Mouse (Mus musculus) layer of hippocampus, adult 2 months (tissue): ENCODE data around the gene Xndc1. TPM values are rescaled to one million over a fixed set of nuclear protein-coding genes. Genes with fewer than 3 reads are reported as not detected.
"Not testable (repeated sequence)": the region's sequence is repeated elsewhere in the genome, so short reads cannot be mapped to it uniquely, and the experiment has no call there.

ENCODE experiments used
- DNase-seq, 2 experiments: peaks; one replicate each; pipeline ENCODE4 v3.0.0; 2022; ENCODE audit warnings: low spot score in 2 of 2
- H3K27ac ChIP-seq: fragments of 200-600 bp; 2 replicates; pipeline ENCODE4 v1.8.1; 2022
- H3K4me3 ChIP-seq: fragments of 200-600 bp; 2 replicates; pipeline ENCODE4 v1.8.1; 2022; ENCODE audit warnings: mild to moderate bottlenecking
- CTCF ChIP-seq: fragments of 200-600 bp; conservative IDR thresholded peaks from 2 replicates; pipeline ENCODE4 v1.8.1; 2022; ENCODE audit warnings: antibody characterized with exemption, mild to moderate bottlenecking, moderate library complexity
- long read RNA-seq, 2 experiments: library from polyadenylated mRNA; stranded (forward); transcript quantifications; one replicate each; pipeline ENCODE4 v2.0.0; 2021; ENCODE audit warnings: borderline mapping rate in 2 of 2
- total RNA-seq, 2 experiments: library from RNA; stranded (reverse); gene quantifications; 2 replicates each; pipeline ENCODE4 v1.2.3; 2021

Xndc1 gene
- total RNA-seq, result 10 to 100 TPM; 29.2 to 33.7 TPM
- long read RNA-seq, experiment 1, partial matches to known transcripts, result 1 of 3 reads
- long read RNA-seq, experiment 1, other reads (novel, unspliced or antisense), result 2 of 3 reads
- long read RNA-seq, experiment 2, partial matches to known transcripts, result 6 of 10 reads
- long read RNA-seq, experiment 2, other reads (novel, unspliced or antisense), result 3 of 10 reads

DNA sequence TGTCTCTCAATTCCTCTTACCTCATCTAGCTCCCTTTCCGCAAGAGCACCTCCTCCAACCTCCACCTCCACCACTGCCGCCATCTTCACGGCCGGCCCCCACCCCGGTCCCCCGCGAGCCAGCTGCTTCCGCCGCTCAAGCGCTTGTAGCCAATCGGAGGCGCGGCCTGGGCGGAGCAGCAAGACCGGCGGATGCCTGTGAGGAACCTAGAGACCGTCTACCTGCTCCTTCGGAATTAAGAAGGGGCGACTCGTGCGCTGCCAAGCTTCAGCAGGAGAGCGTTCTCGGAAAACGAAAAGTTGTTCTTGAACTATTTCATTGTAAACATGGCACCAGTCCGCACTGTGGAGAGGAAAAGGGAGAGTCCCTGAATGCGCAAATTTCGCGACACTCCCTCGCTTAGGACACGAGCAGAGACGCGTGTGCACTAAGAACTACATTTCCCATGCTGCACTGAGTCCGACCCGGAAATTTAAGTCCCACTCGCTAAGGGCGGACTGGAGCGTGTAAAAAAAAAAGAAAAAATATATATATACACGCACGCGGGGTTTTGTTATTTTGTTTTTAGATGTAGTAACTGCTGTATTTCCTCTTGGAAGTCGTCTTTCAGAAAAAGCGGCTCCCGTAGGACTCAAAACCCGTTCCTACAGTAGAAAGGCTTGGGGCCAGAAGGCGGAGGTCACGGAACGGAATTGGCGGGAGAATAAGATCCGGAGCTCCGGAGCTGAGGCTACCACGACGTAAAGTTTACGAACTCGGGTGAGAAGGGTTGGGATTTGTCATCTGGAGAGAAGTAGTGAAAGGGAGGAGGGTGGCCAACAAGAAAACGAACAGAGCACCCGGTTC, at the start of gene Xndc1, which contains the start of the genes Rnf121 and Xntrpc:
Gene Xndc1 (plus strand): TSS at position 466 of the 846 bp plus-strand sequence.
Gene Rnf121 (minus strand): TSS at position 424 of the 846 bp plus-strand sequence.
Gene Xntrpc (plus strand): TSS at position 668 of the 846 bp plus-strand sequence.
- Histone ChIP-seq H3K27ac (peak within 1 kb of the TSS; percentile 92), H3K4me3 (peak within 1 kb of the TSS; percentile 91)
- no peak for TF ChIP-seq CTCF
- peak; percentile 93 to 94 for DNase-seq

DNA sequence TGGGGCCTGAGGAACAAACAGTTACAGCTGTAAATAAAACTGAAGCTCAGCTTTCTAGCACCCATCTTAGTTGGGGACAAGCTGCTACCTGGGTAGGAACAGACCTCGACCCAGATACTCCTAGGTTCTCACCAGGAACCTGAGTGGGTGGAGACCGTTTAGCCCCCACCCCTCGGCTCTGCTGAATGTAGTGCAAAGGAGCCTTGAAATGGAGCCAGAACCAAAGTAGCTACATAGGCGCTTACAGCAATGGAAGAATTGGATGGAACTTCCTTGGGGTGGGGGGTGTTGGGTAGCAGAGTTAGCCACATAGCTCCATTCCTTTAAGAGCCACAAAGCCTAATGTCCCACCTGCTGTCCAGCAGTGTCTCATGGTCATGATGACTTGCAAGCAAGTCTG, 48.4 kb upstream of the Xndc1 start:
- no peak for DNase-seq
- H3K27ac ChIP-seq, result peak overlapping the region; percentile 12
- no peak overlapping the region for H3K4me3 ChIP-seq
- no peak for TF ChIP-seq CTCF

DNA sequence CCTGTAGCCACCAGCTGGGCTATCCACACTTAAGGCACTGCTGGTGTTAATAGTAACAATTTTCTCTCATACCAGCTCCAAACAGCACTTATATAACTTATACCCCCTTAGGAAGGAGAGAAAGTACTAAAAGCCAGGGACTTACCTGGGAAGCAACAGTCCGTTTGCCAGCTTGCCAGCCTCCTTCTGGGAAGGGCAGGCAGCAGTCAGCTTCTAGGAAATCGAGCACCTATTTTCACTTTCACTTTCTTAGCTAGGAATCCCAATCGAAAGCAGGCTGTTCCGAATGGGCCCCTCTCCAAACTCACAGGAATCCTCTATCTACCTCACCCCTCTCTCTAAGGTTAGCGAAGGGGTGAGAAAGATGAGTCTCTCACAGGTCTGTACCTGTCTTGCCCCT, 47.9 kb upstream of the Xndc1 start:
- no peak for DNase-seq
- Histone ChIP-seq H3K27ac (peak overlapping the region; percentile 12; the same call in 1 of the 2 replicates), H3K4me3 (peak overlapping the region; percentile 0; the same call in 1 of the 2 replicates)
- no peak for TF ChIP-seq CTCF

DNA sequence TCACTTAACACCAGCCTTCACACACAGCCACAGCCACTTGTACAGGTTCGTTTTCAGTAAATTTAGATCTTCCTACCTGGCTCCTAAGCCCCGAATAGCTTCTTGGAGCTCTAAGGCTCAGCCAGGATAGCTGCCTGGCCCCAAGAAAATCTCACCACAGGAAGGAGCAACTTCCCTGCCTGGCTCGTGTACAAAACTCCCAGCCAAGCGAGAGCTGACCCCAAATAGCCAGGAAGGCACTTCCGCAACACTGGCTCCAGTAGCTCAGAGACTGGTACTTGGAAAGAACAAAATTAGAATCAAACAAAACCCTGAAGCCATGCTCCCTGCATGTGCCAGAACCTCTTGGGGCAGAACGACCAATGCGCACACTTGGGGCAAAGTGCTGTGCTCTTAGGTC, 47.3 kb upstream of the Xndc1 start:
- no peak for TF ChIP-seq CTCF
- no peak for DNase-seq
- Histone ChIP-seq H3K27ac (peak overlapping the region; percentile 12; the same call in 1 of the 2 replicates), H3K4me3 (no peak overlapping the region)

DNA sequence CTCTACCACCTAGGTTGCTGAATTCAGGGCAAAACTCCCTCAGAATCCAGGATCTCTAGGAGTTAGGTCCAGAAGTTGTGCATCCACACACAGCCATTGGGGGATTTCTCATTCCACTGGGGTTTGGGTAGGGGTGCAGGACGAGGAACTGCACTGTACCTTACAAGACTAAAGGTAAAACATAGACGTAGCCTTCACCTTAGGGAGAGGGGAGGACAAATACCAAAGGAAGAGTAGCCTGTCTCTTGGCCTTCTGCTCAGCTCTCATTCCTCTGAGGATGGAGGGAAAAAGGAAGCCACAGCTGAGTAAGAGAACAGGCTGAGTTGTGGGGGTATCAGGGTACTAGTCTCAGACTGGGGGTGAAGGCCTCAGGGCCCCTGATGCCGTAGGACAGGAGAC, 46.7 kb upstream of the Xndc1 start, which contains the start of gene Il18bp:
Gene Il18bp (minus strand): TSS at position 101 of the 400 bp plus-strand sequence.
- DNase-seq, result no peak
- TF ChIP-seq CTCF, result no peak
- Histone ChIP-seq H3K4me3 (no peak within 1 kb of the TSS; the same call in 1 of the 2 replicates), H3K27ac (peak within 1 kb of the TSS; percentile 12; the same call in 1 of the 2 replicates)

DNA sequence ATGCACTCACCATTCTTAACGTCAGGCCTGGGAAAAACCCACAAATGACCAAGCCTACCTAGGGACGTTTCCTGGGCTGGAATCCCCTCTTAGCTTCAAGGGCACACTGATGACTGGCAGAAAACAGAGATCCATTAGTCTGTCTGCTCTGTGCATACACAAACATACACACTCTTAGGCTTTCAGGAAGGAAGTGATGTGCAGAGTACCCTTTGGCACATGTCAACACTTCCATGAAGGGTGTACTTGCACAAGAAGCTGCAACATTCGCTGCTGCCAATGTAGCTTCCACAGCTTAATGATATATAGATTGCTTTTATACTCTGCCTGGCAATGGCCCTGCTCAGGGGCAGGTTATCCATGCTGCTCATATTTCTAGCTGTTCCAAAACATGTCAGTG, 45.9 kb upstream of the Xndc1 start:
- no peak for DNase-seq
- no peak overlapping the region for H3K27ac ChIP-seq
- TF ChIP-seq CTCF, result no peak
- no peak overlapping the region for H3K4me3 ChIP-seq

DNA sequence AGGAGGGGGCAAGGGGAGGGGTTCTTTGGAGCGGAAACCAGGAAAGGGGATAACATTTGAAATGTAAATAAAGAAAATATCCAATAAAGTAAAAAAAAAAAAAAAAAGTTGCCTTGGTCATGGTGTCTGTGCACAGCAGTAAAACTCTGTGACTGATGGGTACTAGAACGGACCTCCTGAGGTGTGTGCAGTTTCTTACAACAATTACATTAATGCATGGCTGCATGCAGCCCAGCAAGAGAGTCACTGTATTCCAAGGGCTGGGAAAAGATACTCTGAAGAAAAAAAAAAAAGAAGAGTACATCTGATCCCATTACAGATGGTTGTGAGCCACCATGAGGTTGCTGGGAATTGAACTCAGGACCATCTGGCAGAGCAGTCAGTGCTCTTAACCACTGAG, 44.4 kb upstream of the Xndc1 start:
- H3K4me3 ChIP-seq, H3K27ac ChIP-seq, DNase-seq: not testable (repeated sequence)

DNA sequence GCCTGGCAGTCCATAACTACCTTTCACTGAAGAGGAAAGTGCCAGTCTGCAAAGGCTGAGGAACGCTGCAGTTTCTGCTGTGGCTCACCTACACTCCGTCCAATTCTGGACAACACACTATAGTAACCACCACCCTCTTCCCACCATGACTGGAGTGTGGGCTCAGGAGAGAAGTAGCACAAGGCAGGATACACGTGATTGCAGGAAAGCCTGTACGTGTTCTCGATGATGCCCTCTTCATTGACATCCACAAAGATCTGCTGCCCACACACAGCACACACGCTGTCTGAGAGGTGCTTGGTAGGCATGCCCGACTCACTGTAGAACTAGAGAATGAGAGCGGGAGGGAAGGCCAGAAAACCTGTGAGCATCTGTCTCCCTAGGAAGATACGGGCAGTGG, 41.5 kb upstream of the Xndc1 start:
- H3K27ac ChIP-seq, result no peak overlapping the region
- no peak for TF ChIP-seq CTCF
- H3K4me3 ChIP-seq, result no peak overlapping the region
- no peak for DNase-seq

DNA sequence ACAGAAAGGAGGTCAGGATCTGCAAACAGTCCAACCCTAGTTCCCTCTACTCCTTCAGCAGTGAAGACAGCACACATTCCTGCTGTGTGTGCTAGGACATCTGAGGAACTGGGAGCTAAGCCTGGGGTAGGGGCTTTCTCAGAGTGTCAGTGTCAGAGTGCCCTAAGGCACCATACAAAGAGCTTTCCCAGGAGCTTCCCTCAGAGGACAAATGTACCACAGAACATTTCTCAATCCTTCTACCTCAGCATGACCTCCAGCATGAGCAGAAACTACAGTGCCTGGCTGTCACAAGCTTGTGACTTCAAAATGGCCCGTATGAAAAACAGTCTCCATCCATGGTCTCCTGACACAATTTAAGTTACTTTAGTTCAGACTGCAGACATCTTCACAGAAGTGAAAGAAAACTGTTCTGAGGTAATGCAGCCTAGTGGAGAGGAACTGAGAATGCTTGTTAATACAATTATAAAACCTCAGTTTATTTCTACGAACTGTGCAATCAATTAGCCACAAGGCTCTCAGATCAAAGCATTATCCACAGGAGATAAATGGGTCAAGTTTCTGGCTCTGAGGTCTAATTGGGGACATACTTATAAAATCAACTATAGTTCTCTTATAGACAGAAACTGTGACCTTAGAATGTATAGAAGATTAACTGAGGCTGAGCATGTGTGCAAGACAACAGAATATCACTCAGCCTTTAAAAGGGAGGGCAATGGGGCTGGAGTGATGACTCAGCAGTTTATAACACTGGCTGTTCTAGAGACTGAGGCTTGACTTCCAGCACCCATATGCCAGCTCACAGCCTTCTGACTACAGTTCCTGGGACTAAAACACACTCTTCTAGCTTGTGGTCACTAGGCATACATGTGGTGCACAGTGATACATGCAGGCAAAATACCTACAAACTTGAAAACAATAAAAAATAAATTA, 39.9 kb upstream of the Xndc1 start:
- no peak for TF ChIP-seq CTCF
- no peak overlapping the region for H3K27ac ChIP-seq
- DNase-seq, result no peak
- H3K4me3 ChIP-seq, result no peak overlapping the region

DNA sequence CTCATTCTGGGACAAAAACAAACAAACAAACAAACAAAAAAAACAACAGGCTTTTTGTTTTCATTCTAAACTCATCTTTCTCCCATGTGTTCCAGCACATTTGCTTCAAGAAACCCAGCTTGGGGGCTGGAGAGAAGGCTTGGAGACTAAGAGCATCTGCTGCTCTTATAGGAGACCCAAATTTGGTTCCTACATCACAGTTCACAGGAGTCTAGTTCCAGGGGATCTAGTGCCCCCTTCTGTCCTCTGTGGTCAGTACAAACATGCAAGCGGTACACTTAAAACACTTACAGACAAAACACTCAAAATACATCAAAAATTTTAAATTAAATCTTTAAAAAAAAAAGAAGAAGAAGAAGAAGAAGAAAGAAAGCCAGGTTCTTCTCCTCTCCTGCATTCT, 30.4 kb upstream of the Xndc1 start:
- DNase-seq, result no peak
- Histone ChIP-seq H3K4me3 (no peak overlapping the region), H3K27ac (no peak overlapping the region)
- peak; percentile 63 for TF ChIP-seq CTCF

DNA sequence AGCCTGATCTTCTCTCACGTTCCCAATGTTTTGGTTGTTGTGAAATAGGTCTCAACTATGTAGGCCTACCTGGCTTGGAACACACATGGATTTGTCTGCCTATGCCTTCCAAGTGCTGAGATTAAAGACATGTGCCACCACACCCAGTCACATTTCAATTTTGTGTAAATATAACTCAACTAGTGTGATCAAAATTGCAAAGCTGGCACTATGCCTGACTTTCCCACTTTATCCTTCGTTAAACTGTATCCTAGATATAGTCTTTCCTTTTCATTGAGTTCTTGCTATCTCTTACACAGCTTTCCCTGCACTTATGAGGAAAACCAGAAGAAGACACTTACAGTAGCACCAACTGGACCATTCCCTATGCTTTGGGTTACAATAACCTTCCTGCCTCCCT, 29.8 kb upstream of the Xndc1 start:
- TF ChIP-seq CTCF, result no peak
- no peak for DNase-seq
- H3K4me3 ChIP-seq, result no peak overlapping the region
- H3K27ac ChIP-seq, result no peak overlapping the region

DNA sequence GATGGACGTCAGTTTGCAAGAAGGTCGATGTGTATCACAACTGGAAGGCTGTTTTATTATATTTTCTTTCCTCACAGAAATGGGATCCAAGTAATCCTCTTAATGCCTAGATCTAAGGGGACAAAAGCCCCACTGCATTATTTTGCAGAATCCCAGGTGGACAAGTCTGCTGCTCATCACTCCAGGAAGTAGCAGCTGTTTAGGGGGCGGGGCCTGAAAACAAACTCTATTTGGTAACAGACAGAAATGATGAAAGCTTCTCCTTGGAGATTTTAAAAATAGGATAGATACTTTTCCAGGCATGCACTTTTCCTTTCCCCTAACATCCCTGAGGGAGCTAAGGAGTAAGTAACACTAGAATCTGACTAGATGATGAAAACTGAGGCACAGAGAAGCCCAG, 28.0 kb upstream of the Xndc1 start:
- TF ChIP-seq CTCF, result no peak
- Histone ChIP-seq H3K27ac (peak overlapping the region; percentile 51; the same call in 1 of the 2 replicates), H3K4me3 (no peak overlapping the region)
- no peak for DNase-seq

DNA sequence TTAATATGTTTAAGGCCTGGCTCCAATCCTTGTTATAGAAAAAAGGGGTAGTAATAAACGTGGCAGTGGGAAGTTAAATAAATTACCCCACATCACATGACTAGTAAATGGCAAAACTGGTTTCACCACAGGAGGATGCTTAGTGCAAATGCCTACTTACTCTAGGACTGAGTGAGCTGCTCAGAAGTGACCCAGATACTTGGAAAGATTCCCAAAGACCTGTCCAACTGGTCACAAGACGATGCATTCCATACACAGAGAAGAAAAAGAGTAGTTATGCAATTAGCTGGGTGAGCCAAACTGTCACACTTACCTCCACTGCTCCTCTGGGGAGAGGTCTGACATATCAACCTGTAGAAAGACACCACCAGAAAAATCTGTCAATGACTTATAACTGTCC, 23.0 kb upstream of the Xndc1 start:
- no peak overlapping the region for H3K27ac ChIP-seq
- no peak for DNase-seq
- H3K4me3 ChIP-seq, result no peak overlapping the region
- TF ChIP-seq CTCF, result no peak
